Mouse (Mus musculus) hindbrain, embryonic 11.5 days (tissue): Measurements from ENCODE around the gene Cpeb3. TPM values are rescaled to one million over a fixed set of nuclear protein-coding genes. Genes with fewer than 3 reads are reported as not detected.

Experiments
- ATAC-seq: fragments of 200-750 bp; cut with Nextera tagmentation; 2 replicates; pipeline ENCODE4 v1.8.0; 2017; ENCODE audit warnings: mild to moderate bottlenecking, moderate TSS enrichment, moderate library complexity; ENCODE audit not compliant: low FRiP score
- DNase-seq: peaks from one replicate; pipeline ENCODE4 v3.0.0-alpha.2; 2015; ENCODE audit warnings: low spot score
- H3K27ac ChIP-seq: fragments of 300-500 bp; sonication (generic); 2 replicates; pipeline ENCODE4 v1.5.1; 2014; ENCODE audit warnings: mild to moderate bottlenecking, low read depth, low read length
- H3K27me3 ChIP-seq: fragments of 300-500 bp; sonication (generic); 2 replicates; pipeline ENCODE4 v1.6.1; 2014; ENCODE audit warnings: mild to moderate bottlenecking, low read length, moderate library complexity, mixed read lengths; ENCODE audit not compliant: control insufficient read depth, insufficient read depth
- H3K36me3 ChIP-seq: fragments of 300-500 bp; sonication (generic); 2 replicates; pipeline ENCODE4 v1.6.1; 2014; ENCODE audit warnings: mild to moderate bottlenecking, low read length, moderate library complexity, mixed read lengths; ENCODE audit not compliant: control insufficient read depth, insufficient read depth
- H3K4me1 ChIP-seq: fragments of 300-500 bp; sonication (generic); replicated peaks from 2 replicates; pipeline ENCODE4 v1.6.1; 2014; ENCODE audit warnings: low read length, mixed read lengths; ENCODE audit not compliant: control insufficient read depth, insufficient read depth
- H3K4me2 ChIP-seq: fragments of 300-500 bp; sonication (generic); replicated peaks from 2 replicates; pipeline ENCODE4 v1.6.1; 2014; ENCODE audit warnings: mild to moderate bottlenecking, low read depth, low read length
- H3K4me3 ChIP-seq: fragments of 300-500 bp; sonication (generic); 2 replicates; pipeline ENCODE4 v1.5.1; 2014; ENCODE audit warnings: low read depth, low read length
- H3K9ac ChIP-seq: fragments of 300-500 bp; sonication (generic); 2 replicates; pipeline ENCODE4 v1.6.1; 2014; ENCODE audit warnings: low read depth, low read length
- H3K9me3 ChIP-seq: fragments of 300-500 bp; sonication (generic); 2 replicates; pipeline ENCODE4 v1.6.1; 2016; ENCODE audit warnings: low read length; ENCODE audit not compliant: control insufficient read depth
- WGBS: fragments of 180-500 bp; shearing (Covaris S2); extraction: QIAGEN DNeasy Blood & Tissue Kit; methylation state at CpG from one replicate; pipeline ENCODE4 v1.1.7; 2014; 5-methylcytosine and 5-hydroxymethylcytosine counted together
- polyA plus RNA-seq: library from polyadenylated mRNA; unstranded; fragments of >200 nt; fragmentation: Nextera tagmentation; extraction: Ambion mirVana; gene quantifications from 2 replicates; pipeline ENCODE4 v1.2.1, GENCODE M21; 2014

The Cpeb3 gene
- polyA plus RNA-seq, 1 experiment from 2014 or later, result 4.9 TPM

DNA sequence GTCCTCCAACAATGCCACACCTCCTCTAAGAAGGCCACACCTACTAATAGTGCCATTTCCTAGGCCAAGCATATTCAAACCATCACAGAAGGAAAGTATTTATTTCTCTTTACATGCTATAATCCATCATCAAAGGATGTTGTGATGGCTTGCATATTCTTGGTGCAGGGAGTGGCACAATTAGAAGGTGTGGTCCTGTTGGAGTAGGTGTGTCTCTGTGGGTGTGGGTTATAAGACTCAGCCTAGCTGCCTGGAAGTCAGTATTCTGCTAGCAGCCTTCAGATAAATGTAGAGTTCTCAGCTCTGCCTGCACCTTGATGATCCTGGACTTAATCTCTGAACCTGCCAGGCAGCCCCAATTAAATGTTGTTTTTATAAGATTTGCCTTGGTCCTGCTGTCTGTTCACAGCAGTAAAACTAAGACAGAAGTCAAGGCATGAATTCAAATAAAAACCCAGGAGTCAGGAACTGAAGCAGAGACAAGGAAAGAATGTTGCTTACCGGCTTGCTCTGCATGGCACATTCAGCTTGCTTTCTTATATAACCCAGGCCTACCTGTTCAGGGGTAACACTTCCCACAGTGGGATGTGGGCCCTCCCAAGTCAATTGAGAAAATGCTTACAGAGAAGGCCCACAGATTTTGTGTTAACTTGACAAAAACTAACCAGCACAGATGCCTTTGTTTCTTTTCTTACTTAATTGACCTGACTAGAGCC, 10.1 kb downstream of the Cpeb3 start:
- no peaks in the 10 kb centered on the region for H3K9me3 ChIP-seq
- DNase-seq (no peak), ATAC-seq (no peak)
- H3K27ac ChIP-seq, result no peak overlapping the region
- no peaks in the 10 kb centered on the region for H3K27me3 ChIP-seq
- no peaks in the 10 kb centered on the region for H3K4me1 ChIP-seq
- H3K9ac ChIP-seq, result no peak overlapping the region
- no peak overlapping the region for H3K4me2 ChIP-seq
- no peaks in the 10 kb centered on the region for H3K36me3 ChIP-seq
- no peak overlapping the region for H3K4me3 ChIP-seq
- WGBS, result 80% methylated on average over 1 of the region's 1 CpGs

DNA sequence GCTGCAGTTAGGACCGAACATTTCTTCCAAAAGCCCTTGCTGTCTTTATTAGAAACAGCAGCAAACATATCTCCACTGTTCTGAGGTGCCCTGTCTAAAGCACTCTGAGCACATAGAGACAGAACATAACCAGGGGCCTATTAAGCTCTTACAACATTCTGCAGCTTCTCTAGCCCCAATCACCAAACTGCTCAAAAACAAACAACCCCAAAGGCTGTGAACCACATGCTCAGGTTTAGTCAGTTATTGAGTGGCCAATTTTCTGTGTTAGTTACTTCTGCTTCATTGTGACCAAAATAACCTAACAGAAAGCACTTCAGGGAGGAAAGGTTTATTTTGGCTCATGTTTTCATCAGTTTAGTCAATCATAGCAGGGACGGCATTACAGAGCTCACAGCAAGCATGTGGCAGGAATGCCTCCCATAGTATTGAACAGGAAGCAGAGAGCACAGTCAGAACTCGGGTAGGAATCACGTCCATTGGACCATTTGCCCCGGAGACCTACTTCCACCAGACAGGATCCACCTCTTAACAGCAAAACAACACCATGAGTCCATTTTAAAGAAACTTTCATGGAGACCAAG, 15.8 kb downstream of the Cpeb3 start:
- Histone ChIP-seq H3K4me1 (no peaks in the 10 kb centered on the region), H3K9ac (no peak overlapping the region), H3K36me3 (no peaks in the 10 kb centered on the region), H3K27me3 (no peaks in the 10 kb centered on the region), H3K4me3 (no peak overlapping the region), H3K4me2 (no peak overlapping the region), H3K27ac (no peak overlapping the region), H3K9me3 (no peaks in the 10 kb centered on the region)
- WGBS, result 84% methylated on average over 5 of the region's 5 CpGs
- ATAC-seq (no peak), DNase-seq (no peak)

DNA sequence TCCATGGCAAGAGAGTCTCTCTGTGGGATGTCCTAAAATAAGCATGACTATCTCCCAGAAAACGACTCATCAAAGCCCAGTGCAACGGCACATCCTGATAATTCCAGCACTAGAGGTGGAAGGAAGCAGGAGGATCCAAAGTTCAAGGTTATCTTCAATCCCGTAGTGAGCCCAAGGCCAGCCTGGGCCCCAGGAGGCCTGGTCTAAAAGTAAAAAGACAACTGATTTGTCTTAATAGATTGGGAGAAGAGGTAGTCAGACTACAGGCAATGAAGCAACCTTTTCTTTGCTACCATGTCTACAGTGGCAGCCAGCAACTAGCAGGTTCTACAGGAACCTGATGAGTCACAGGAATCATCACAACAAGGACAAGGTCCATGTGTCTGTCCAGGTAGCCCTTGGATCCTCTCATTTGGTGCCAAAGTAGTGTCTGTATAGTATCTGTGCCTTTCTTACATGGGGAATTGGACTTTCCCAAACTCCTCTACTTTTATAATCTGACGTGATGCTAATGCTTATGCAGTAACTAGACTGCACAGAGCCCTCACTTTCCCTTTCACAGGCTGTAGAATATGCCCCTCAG, 19.9 kb downstream of the Cpeb3 start:
- no peak overlapping the region for H3K4me2 ChIP-seq
- no peaks in the 10 kb centered on the region for H3K9me3 ChIP-seq
- H3K4me3 ChIP-seq, result no peak overlapping the region
- no peak for DNase-seq
- no peak overlapping the region for H3K27ac ChIP-seq
- no peak for ATAC-seq
- 78% methylated on average over 4 of the region's 4 CpGs for WGBS
- no peak overlapping the region for H3K9ac ChIP-seq
- no peaks in the 10 kb centered on the region for H3K27me3 ChIP-seq
- H3K4me1 ChIP-seq, result no peaks in the 10 kb centered on the region
- H3K36me3 ChIP-seq, result no peaks in the 10 kb centered on the region

DNA sequence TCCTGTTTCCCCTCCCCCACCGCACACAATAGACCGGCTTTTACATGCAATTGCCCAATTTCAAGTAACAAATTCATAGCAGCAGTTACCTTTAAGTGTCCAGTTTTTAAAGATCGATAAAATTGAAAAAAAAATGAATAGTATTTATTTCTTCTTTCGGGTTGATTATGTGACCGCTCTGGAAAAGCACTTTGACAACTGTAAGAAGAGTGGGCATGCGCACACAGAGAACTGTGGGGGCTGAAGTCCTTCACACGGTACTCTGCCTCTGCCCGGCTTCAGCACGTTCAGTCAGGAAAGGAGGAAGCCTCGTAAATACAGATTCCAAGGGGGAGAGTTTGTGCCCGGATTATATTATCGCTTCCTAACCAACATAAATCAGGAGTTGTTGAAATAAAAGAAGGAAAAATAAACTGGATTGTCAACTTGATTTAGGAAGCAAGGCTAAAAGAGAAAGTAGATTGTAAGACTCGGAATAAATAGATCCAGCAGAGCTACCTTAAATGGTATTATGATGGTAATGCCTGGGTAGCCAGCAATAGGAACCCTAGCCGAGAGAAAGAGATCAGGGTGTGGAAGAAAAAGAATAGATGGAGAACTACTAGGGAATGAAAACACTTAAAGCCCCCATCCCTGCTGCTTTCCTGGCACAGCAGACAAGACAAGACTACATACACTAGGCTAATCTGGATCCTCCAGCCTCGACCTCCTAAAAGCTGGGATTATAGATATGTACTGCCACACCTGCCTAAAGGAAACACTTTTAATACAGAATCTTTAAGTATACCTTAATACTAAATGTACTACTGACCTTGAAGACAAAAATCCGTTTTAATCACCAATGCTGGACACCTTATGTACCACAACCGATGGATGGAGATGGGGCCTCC, 30.3 kb downstream of the Cpeb3 start:
- no peaks in the 10 kb centered on the region for H3K36me3 ChIP-seq
- ATAC-seq, result peak; percentile 64; the same call in 1 of the 2 replicates
- no peaks in the 10 kb centered on the region for H3K4me1 ChIP-seq
- H3K4me2 ChIP-seq, result peak overlapping the region; percentile 28; the same call in 1 of the 2 replicates
- no peaks in the 10 kb centered on the region for H3K27me3 ChIP-seq
- H3K9ac ChIP-seq, result no peak overlapping the region
- DNase-seq, result peak; percentile 74
- WGBS, result 17% methylated on average over 17 of the region's 17 CpGs
- no peak overlapping the region for H3K27ac ChIP-seq
- H3K9me3 ChIP-seq, result no peaks in the 10 kb centered on the region
- peak overlapping the region; percentile 33 for H3K4me3 ChIP-seq

DNA sequence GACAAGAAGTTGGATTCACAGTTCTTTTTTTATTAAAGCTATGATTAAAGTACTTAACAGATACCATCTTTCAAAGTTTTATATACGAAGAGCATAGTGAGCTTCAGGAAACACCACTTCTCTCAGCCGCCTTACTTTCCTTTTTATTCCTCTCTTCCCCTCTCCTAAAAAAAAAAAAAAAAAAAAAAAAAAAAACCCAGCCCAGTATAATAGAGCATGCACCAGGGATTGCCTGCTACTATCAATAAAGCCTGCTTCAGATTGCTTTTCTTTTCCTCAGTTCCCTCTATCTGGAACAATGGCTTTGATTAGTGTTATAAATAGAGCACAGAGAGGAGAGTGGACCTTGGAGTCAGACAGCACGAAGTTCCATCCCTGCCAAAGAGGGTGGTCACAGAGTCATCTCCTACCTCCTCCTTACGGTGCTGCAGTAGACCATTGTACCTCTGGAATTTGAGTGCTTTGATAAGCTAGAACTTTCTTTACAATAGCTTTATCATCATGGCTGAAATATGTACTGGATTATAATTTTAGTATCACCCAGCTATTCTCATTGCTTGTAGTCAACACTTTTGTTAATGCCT, 31.4 kb downstream of the Cpeb3 start:
- Histone ChIP-seq H3K4me3 (no peak overlapping the region), H3K4me2 (no peak overlapping the region; the same call in 1 of the 2 replicates)
- peak; percentile 9 for DNase-seq

DNA sequence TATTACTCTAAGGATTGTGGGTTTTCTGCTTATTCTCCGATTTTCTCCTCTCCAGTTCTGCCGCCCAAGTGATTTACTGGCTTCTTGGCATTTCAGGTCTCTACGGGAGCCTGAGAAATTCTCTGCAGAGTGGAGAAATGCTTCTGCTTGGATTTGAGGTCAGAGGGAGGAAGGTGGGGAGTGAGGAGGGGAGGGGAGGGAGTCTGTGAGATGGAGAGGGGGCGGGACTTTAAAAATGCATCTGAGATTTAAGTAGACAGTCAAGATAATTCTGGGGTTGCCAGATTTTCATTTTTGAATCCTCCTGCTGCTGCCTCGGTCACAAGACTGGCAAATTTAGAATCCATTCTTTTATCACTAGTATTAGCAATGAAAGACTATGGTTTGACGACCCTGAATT, 32.5 kb downstream of the Cpeb3 start:
- Histone ChIP-seq H3K27me3 (no peaks in the 10 kb centered on the region), H3K9me3 (no peaks in the 10 kb centered on the region), H3K4me2 (peak overlapping the region; percentile 99; the same call in 1 of the 2 replicates), H3K9ac (no peak overlapping the region), H3K4me1 (no peaks in the 10 kb centered on the region), H3K4me3 (peak overlapping the region; percentile 67), H3K36me3 (no peaks in the 10 kb centered on the region), H3K27ac (no peak overlapping the region)
- 14% methylated on average over 6 of the region's 6 CpGs for WGBS
- peak; percentile 31 for DNase-seq
- no peak for ATAC-seq

More for the DNA sequence above, 31.4 kb downstream of the Cpeb3 start:
- H3K27ac ChIP-seq, result no peak overlapping the region
- no peak for ATAC-seq
- 39% methylated on average over 4 of the region's 4 CpGs for WGBS
- no peaks in the 10 kb centered on the region for H3K9me3 ChIP-seq
- no peaks in the 10 kb centered on the region for H3K36me3 ChIP-seq
- H3K4me1 ChIP-seq, result no peaks in the 10 kb centered on the region
- no peak overlapping the region for H3K9ac ChIP-seq
- no peaks in the 10 kb centered on the region for H3K27me3 ChIP-seq

DNA sequence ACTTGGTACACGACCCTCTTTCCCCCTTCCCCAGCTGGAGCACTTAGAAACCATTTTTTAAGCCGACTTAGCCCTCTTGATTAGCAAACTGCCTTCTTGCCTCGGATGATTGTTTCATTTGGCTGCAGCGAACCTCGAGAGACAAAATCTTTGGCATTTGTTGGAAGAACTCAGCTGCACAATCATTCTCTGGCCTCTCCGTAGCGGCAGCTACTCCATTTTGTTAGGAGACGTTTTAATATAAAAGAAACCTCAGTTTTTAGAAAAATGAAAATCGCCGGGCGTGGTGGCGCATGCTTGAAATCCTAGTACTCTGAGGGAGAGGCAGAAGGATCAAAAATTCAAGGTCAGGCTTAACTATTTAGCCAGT, 33.0 kb downstream of the Cpeb3 start:
- WGBS, result 2% methylated on average over 12 of the region's 12 CpGs
- Histone ChIP-seq H3K9ac (peak overlapping the region; percentile 62), H3K36me3 (no peaks in the 10 kb centered on the region), H3K4me2 (peak overlapping the region; percentile 99), H3K27ac (peak overlapping the region; percentile 66; the same call in 1 of the 2 replicates), H3K9me3 (no peaks in the 10 kb centered on the region), H3K4me1 (no peaks in the 10 kb centered on the region), H3K4me3 (peak overlapping the region; percentile 67), H3K27me3 (no peaks in the 10 kb centered on the region)
- DNase-seq, result no peak
- no peak for ATAC-seq

DNA sequence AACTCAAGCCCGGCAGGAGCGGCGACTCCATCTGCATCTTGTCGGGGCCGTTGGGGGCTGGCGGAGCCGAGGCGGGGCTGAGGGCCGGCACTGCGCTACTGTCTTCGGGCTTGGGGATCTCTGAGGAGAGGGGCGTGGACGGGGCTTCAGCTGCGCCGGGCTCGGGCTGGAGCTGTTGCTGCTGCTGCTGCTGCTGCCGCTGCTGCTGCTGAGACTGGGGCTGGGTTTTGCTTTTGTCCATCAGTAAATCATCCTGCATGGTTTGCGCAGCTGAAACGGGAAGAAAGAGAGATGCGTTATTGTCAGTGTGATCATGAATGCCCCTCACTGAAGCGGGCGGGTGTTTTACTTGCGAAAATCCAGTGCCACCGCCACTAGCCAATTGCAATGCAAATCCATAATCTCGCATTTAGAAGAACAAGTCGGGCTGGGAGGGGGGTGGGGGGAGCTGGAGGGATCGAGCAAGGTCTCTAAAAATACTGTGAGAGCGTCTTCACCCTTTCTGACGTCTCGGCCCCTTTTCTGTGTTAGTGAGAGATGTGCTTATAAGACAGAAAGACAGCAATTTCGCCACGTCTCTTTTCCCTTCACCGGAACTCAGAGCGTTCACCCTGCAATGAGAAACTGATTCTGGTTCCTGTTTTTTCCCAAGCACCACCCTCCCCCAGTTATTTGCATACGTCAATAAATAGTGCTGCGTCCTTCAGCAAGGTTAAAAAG, 33.5 kb downstream of the Cpeb3 start:
- H3K4me3 ChIP-seq, result peak overlapping the region; percentile 67
- DNase-seq (peak; percentile 79), ATAC-seq (peak; percentile 84)
- no peaks in the 10 kb centered on the region for H3K9me3 ChIP-seq
- no peaks in the 10 kb centered on the region for H3K27me3 ChIP-seq
- H3K36me3 ChIP-seq, result no peaks in the 10 kb centered on the region
- H3K4me2 ChIP-seq, result peak overlapping the region; percentile 99
- 0% methylated on average over 32 of the region's 36 CpGs for WGBS
- H3K9ac ChIP-seq, result peak overlapping the region; percentile 62
- no peaks in the 10 kb centered on the region for H3K4me1 ChIP-seq
- H3K27ac ChIP-seq, result peak overlapping the region; percentile 66
